Mouse (Mus musculus): ENCODE results near the gene Gm49366.

DNA sequence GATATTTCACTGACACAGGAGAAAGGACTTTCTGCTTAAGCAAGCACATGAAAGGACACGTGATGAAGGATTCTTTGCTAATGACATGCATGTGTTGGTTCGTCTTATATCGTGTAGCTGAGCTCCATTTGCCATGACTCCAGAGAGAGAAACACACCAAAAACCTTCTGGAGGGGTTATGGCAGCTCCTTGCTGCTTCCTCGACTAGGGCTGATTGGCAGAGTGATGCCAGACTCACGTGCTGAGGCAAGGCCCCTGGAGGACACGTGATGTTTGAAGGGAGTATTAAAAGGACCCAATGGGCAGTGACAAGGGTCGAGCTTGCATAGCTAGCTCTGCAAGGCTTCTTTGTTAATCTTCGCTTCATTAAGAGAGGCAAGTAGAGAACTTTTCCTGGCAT is 29.6 kb downstream of the Gm49366 start:
- TF ChIP-seq USF1 (IDR thresholded peaks at IDR 0.05; ENCODE audit: low read depth) (no peak), POLR2A (IDR thresholded peaks at IDR 0.05; ENCODE audit: insufficient read length, low read depth) (no peak), E2F4 (IDR thresholded peaks at IDR 0.05; ENCODE audit: insufficient read depth) (no peak), TCF12 (IDR thresholded peaks at IDR 0.05; ENCODE audit: insufficient read depth, poor library complexity, severe bottlenecking) (no peak), CEBPB (IDR thresholded peaks at IDR 0.05; ENCODE audit: insufficient read depth, poor library complexity, severe bottlenecking) (no peak), REST (IDR thresholded peaks at IDR 0.05; ENCODE audit: insufficient read depth, insufficient read length) (no peak), TCF3 (IDR thresholded peaks at IDR 0.05; ENCODE audit: insufficient read length, low read depth) (no peak), POLR2AphosphoS2 (IDR thresholded peaks at IDR 0.05; ENCODE audit: insufficient read length, low read depth) (no peak), MAX (IDR thresholded peaks at IDR 0.05; ENCODE audit: low read depth) (no peak), SRF (IDR thresholded peaks at IDR 0.05; ENCODE audit: control insufficient read depth, insufficient read length, low read depth) (no peak), MYOD1 (IDR thresholded peaks at IDR 0.05; ENCODE audit: control insufficient read depth in 1 of 3, insufficient read length in 2 of 3, low read depth in 2 of 3) (no peak)

All from myocyte (in vitro differentiated cells).